Mouse (Mus musculus) heart, adult 8-10 months (tissue): Measurements from ENCODE around the gene Acsm5. TPM values are rescaled to one million over a fixed set of nuclear protein-coding genes. Genes with fewer than 3 reads are reported as not detected.
"Not testable (repeated sequence)": the region's sequence is repeated elsewhere in the genome, so short reads cannot be mapped to it uniquely, and the experiment has no call there.

Experiments
- DNase-seq: peaks from one replicate; pipeline ENCODE4 v3.0.0; 2022; ENCODE audit warnings: low spot score
- total RNA-seq, 4 experiments: library from RNA; stranded (reverse); gene quantifications; 2 replicates each; pipeline ENCODE4 v1.2.4; 2022

The Acsm5 gene
- total RNA-seq, 4 experiments from 2014 or later, result 17.1 to 31.6 (median 30.0) TPM

DNA sequence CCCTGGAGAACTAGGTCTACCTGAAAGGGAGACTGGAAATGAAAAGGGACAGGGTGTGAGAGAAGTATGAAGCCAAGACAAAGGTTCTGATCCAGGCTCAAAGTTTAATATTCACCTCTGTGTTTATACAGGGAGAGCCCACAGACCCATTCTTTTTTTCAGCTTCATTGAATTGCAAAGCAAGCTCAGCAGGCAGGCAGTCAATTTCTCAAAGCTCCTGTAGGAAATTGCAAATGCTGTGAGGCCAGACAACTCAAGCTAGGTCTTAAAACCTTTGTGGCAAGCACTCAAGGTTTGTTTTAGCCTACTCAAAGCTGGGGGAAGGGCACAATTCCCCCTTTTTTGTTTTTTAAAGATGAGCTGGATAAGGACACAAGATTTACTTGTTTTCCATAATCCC, 26.3 kb downstream of the Acsm5 start:
- DNase-seq, result no peak

DNA sequence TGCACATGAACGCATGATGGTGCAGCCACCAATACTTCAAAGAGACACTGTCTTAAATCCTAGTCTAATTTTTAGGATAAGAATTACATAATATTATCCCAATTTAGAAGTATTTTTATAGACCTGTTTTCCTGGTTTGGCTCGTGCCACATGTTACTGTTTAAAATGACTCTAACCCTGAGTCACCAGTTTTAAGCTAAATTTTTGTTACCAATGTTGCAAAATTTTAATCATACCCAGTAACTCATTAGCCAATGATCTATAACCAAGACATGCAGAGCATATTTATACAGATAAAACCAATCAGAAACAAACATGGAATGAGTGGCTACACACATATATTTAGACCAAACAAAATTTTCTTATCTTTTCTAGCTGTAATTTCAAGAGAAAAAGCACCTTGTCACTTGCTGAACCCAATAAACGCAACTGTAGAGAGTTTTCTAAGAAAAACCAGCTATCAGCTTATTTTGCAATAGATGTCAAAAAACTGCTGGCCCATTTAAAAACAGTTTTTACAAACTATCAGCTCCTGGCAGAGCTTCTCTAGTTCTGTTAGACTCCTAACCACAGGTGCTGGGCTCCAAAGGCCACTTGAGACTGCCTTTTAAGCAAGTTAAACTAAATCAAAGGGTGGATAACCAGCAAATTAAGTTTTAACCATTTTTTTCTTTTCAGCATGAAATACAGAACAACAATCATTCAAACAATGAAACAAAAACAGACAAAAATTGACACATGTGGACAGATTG, 31.4 kb downstream of the Acsm5 start:
- DNase-seq, result no peak

GRCm38 (mm10) chr7:119554040-119554439, 34.8 kb downstream of the Acsm5 start, which contains the start of gene Acsm2:
Gene Acsm2, plus strand, starts transcription at chr7:119554340.
- DNase-seq, result no peak

DNA sequence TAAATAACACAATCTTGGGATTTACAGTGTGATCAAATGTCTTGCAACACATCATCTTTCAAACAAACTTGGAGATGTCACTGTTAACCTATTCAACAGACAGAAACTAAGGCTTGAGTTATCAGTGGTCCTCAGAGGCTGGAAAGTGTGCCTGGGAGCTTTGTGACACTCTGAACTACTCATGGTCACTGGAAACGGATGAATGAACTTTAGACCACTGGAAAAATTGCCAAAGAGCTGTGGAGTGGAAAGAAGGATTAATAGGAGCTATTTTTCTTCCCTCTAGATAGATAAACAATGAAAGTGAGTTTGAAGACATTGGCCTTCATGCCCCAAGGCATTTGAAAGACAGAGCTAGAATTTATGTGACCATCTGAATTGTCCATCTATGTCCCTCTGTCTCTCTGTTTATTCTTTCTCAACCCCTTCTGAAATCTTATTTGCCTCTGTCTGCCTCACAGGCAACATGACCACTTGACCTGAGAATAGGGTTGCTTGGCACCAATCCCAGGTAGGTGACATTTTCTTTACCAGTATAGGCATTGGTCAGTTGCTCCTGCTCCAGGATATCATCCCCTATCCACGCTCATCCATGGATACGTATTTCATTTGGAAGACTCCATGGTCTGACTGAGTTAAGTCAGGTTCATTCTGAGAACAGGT, 40.7 kb downstream of the Acsm5 start:
- no peak for DNase-seq

- DNase-seq, result no peak
Observed at GRCm38 (mm10) chr7:119560452-119560835, 41.2 kb downstream of the Acsm5 start.

DNA sequence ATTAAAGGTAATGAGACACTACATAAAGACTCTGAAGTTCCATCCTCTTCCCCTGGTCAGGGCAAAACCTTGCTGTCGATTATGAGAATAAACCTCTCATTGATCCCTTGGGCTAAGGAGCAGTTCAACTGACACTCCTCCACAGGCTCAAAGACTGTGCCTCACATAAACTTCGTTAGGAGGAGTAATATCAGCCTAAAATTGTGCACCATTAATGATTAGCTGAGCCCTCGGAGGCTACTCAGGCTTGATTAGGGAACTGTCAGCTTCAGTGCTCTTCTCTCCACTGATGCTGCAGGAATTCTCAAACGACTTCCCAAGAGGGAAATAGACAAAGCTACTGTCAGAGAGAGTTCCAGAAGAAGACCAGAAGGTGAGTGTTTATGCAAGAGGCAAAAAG, 42.2 kb downstream of the Acsm5 start:
- DNase-seq, result no peak

DNA sequence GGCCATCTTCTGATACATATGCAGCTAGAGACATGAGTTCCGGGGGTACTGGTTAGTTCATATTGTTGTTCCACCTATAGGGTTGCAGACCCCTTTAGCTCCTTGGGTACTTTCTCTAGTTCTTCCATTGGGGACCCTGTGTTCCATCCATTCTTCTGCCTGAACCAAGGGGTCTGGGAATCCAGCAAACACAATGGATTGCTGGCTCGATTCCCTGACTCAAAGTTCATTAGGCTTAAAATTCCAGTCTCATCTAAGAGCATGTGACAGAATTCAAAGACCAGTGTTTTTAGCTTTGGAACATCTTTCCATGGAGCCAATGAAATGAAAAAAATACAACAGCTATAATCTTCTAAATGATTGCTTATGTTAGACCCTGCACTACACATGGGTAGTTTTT, 43.2 kb downstream of the Acsm5 start:
- DNase-seq, result not testable (repeated sequence)

- DNase-seq, result no peak
Observed at GRCm38 (mm10) chr7:119594530-119595107, 75.4 kb downstream of the Acsm5 start.

Other genes with a start within 250 kb of the Acsm5 start
- not detected for gene Gp2, start 60.2 kb upstream of the Acsm5 start, total RNA-seq
- gene Umod, start 40.2 kb upstream of the Acsm5 start, total RNA-seq, result not detected
- under 1 TPM in 1 of 4 experiments, not detected in 3; 0.12 TPM for gene Pdilt, start 4.0 kb downstream of the Acsm5 start, total RNA-seq
- not detected for gene Acsm2, start 34.9 kb downstream of the Acsm5 start, total RNA-seq
- gene Acsm1, start 87.6 kb downstream of the Acsm5 start, total RNA-seq, result not detected
- not detected for gene Acsm4, start 170.6 kb downstream of the Acsm5 start, total RNA-seq
- gene Thumpd1, start 201.3 kb downstream of the Acsm5 start, total RNA-seq, result 10 to 100 TPM; 14.9 to 18.8 (median 17.2) TPM
- under 1 TPM; 0.20 to 0.47 (median 0.32) TPM for gene Acsm3, start 241.5 kb downstream of the Acsm5 start, total RNA-seq